Mouse (Mus musculus) lung, postnatal 4 days (tissue): ENCODE measurements around the gene Doc2g.
A peak's percentile ranks its signal among the peaks of the same experiment; 100 is the strongest.
"Not testable (repeated sequence)": the region's sequence is repeated elsewhere in the genome, so short reads cannot be mapped to it uniquely, and the experiment has no call there.

Experiments
- DNase-seq, 2 experiments: peaks; one replicate each; pipeline ENCODE4 v3.0.0; 2021

The Doc2g gene

DNA sequence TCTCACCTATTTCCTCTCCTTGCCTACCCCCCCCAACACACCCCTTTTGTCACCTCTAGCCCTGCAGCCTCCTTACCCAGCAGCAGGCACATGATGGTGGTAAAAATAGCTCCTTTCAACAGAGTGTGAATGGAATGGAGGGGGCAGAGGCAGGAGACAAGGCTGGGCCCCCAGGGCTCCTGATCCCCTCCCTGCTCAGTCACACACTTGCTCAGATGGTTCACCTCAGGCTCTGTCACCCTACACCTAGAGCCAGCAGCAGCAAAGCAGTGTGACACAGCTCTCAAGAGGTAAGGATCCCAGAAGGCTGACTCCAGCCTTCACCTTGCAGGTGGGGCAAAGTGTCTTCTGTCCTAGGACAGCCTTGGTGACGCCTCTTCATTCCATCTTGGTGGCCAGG lies at the start of gene Doc2g:
TSS of gene Doc2g (plus strand) at position 202 of the 400 bp plus-strand sequence.
- DNase-seq: no peak

DNA sequence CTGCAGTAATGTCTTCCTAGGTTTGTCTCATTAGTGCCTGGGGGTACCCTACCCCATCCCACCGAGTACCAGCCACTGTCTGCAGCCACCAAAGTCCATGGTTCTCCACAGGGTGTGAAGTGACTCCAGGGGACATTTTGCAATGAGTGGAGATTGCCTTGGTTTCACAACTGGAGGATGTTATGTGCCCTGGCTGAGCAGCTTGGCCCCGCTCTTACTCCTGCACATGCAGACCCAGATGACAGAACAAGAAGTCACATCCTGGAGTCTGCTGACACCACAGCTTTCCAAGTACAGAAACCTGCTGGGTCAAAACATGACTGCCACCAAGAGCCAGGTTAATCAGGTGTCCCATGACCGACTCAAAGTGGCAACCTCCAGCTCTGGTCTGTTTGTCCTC lies 48.1 kb upstream of the Doc2g start:
- DNase-seq: no peak

GRCm38 (mm10) chr19:3955804-3956203 lies 47.3 kb upstream of the Doc2g start:
- no peak for DNase-seq

GRCm38 (mm10) chr19:3957296-3958036 lies 45.6 kb upstream of the Doc2g start:
- not testable (repeated sequence) for DNase-seq

DNA sequence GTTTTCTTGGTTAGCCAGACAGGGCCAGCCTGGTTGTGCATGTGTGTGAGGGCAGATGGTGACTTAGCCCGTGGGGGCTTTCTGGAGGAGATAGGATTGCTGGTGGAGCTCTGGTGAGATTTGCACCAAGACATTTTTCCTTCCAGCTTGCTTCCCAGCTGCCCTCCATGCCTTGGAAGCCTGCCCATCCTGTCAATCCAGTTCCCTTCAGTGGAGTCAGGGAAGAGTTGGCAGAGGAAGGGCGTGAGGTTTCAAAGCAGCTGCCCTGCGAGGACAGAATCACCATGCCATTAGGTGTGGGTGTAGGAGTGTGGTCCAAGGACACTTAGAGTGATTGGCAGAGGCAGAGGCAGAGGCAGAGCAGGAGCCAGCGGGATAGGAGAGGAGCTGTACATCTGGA lies 44.6 kb upstream of the Doc2g start, which contains the start of gene Aldh3b3:
TSS of gene Aldh3b3 (plus strand) at position 176 of the 400 bp plus-strand sequence.
- DNase-seq: no peak

- no peak for DNase-seq
These were observed 44.1 kb upstream of the Doc2g start for GRCm38 (mm10) chr19:3959030-3959429.

GRCm38 (mm10) chr19:3960211-3960610 lies 42.9 kb upstream of the Doc2g start:
- peak; percentile 25 to 64 for DNase-seq

DNA sequence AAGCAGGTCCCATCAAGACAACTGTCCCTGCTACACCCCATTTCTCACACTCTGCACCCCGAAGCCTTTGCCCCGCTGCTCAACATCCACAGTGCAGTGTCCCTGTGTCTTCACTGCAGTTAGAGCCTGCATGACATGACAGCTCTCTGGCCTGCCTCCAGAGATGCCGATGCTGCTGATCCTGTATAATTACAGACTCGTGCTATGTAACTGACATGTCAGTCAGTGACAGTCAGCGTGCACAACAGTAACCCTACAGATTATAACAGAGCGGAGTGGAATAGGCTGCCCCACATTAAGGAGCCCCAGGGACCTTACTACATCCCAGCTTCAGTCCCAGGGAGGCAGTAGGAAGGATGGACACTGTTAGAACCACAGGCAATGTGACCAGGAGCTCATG lies 41.3 kb upstream of the Doc2g start:
- DNase-seq: not testable (repeated sequence)

GRCm38 (mm10) chr19:3962469-3962868 lies 40.6 kb upstream of the Doc2g start:
- peak in 1 of 2 experiments; percentile 56 for DNase-seq

GRCm38 (mm10) chr19:3964030-3964429 lies 39.1 kb upstream of the Doc2g start:
- DNase-seq: no peak

- DNase-seq: no peak
These were observed 36.6 kb upstream of the Doc2g start for GRCm38 (mm10) chr19:3966330-3967075.

DNA sequence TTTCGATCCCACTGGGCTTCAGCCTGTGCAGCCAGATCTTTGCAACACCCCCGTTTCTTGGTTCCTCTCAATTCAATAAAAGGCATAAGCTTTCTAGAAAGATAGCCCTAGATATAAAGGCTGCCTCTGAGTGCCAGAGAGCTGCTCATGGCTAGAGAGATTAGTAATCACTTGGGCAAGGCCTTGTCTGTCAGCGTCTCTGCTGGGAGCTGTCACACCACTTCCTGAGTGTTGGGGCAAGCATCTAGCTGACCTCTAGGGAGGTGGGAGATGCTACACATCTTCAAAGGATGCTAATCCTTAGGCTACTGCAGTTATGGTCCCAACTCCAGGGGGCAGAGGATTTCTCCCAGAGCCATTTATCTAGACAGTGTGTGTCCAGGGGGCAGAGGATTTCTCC lies 35.9 kb upstream of the Doc2g start:
- DNase-seq: no peak

GRCm38 (mm10) chr19:3972229-3972628 lies 30.9 kb upstream of the Doc2g start, which contains the start of gene Aldh3b2:
Gene Aldh3b2 (plus strand): TSS chr19:3972328.
- DNase-seq: peak in 1 of 2 experiments; percentile 51

DNA sequence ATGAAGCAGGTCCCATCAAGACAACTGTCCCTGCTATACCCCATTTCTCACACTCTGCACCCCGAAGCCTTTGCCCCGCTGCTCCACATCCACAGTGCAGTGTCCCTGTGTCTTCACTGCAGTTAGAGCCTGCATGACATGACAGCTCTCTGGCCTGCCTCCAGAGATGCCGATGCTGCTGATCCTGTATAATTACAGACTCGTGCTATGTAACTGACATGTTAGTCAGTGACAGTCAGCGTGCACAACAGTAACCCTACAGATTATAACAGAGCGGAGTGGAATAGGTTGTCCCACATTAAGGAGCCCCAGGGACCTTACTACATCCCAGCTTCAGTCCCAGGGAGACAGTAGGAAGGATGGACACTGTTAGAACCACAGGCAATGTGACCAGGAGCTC lies 28.5 kb upstream of the Doc2g start:
- not testable (repeated sequence) for DNase-seq

GRCm38 (mm10) chr19:3975866-3976265 lies 27.2 kb upstream of the Doc2g start:
- DNase-seq: no peak

DNA sequence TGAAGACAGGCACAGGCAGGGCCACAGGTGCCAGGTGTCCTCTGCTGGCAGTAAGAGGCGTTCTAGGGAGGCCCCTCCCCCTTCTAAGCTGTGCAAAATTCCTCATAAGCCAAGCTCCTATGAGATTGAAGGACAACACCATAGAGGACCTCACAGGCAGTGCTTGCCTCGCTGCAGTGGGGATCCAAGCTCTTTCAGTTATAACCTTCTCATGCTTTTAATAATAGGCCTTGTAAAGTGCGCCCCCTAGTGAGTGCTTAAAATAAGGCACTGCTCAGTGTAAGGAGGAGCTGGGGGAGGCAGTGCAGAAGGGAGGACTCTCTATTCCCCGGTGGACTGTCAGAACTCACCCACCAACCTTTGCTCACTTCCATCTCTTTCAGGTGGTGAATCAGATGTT lies 22.8 kb upstream of the Doc2g start:
- peak in 1 of 2 experiments; percentile 86 for DNase-seq

- DNase-seq: no peak
These were observed 22.2 kb upstream of the Doc2g start for GRCm38 (mm10) chr19:3980917-3981316.

DNA sequence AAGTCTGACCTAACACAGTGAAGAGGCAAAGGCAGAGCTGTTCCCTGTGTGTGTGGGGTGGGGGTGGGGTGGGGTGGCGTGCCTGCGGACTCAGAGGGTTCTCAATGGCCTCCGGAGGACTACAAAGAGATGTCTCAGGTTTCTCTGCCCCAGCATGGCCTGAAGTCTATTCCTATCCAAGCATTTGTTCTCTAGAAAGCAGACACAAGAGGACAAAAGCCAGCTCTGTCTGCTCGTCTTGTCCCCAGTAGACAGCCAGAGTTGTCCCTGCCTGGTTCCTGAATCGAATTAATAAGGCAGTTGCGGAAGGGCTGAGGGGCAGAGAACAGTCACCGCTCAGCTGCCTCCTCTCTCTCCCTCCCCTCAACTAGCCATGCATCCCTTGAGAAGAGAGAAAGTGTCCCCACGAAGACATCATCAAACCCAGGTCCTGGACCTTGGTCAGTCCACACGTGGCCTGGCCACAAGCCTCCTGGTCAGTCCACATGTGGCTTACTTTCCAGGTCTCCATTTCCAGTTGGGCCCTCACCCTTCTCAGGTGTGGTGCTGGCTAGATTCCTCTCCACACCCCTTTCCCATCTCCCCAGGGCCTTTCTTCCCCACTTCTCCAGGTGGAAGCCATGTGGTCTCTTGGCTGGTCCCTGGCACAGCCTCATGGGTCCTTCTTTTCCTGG lies 19.4 kb upstream of the Doc2g start:
- no peak for DNase-seq

DNA sequence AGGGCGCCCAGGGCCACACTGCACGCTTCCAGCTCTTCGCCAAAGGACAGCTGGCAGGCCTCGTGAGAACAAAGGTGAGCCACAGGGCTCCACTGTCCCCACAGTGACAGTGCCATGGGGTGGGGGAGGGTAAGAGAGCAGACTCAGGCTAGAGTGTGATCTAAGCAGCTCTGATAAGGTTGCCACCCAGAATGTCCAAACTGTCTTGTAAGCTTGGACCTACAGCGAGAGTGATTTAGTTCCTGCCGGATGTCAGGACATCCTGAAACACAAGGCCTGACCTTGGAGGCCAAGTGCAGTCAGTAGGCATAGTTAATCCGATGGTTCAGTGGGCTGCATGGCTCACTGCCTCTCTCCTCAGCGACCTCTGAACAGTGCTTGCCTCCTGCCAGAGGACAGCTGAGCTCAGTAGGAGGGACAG lies 17.8 kb upstream of the Doc2g start:
- DNase-seq: peak; percentile 51 to 61

DNA sequence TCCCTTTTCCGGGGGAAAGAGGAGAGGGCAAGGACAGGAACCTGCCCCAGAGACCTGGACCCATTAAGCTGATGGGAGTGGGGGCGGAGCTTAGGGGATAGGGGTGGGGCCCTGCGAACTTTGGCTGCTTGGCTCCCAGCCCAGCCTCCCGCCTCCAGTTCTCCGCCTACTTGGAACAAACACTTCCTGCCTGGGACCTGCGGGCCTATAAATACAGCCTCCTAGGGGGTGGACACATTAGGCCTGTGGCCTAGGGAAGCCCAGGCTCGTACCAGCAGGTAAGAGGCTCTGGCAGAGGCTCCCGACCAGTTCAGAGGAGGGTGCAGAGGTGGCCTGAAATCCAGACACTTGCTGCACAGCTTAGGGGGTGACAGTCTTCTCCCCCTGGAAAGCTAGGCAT lies 16.8 kb upstream of the Doc2g start, which contains the start of gene Acy3:
TSS of gene Acy3 (plus strand) at position 237 of the 400 bp plus-strand sequence.
- DNase-seq: peak; percentile 90 to 92

DNA sequence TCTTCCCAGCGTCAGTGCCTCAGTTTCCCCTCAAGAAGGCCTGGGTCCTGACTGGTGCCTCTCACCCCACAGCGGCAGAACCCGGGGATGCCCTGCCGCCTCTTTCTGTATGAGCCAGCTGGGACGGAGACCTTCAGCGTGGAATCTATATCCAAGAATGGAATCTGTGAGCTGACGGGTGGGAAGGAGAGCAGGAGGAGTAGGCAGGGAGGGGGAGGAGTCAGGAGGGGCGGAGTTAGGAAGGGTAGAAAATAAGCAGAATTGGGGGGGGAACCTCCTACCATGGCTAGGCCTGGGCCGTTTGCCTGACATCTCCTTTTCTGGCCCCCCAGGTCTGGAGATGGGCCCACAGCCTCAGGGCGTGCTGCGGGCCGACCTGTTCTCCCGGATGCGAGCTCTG lies 15.0 kb upstream of the Doc2g start:
- DNase-seq: no peak

- DNase-seq: no peak
These were observed 14.4 kb upstream of the Doc2g start for GRCm38 (mm10) chr19:3988750-3989149.

DNA sequence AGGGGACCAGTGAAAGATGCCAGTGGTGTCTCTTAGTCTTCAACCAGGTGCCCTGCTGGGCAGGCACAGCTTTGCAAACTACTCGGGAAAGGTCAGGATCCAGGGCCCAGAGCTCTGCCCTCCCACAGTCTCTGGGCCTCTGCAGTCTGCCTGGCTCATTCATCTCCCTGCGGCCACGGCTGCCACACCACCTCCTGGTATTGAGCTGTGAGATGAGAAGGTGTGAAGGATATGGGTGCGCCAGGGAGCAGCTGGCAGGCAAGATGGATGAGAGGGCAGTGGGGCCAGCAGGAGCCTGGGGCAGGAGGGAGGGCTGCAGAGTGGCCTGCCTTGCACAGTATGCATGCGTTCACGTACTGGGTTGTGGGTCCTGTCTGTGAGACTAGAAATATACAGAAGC lies 12.3 kb upstream of the Doc2g start:
- no peak for DNase-seq
